Comparison of ENCODE assay signal across 8 mouse cellular contexts in genomic region chr2:121139266-121140017, GRCm38 (mm10). TPM values are rescaled to one million over a fixed set of nuclear protein-coding genes. Genes with fewer than 3 reads are reported as not detected.
DNase-seq lines count a peak whose midpoint lies in the region; ATAC-seq and TF ChIP-seq lines count a peak whose summit lies in the region.

No protein-coding gene starts in this region.

- H3K27ac ChIP-seq in forebrain, embryonic 16.5 days (ENCODE audit: low read length), result peak overlapping the region; percentile 99
- peak overlapping the region; percentile 99 for H3K27ac ChIP-seq in hindbrain, postnatal 0 days
- H3K27ac ChIP-seq in liver, embryonic 11.5 days (ENCODE audit: low read depth, low read length), result peak overlapping the region; percentile 82

- peak; percentile 18 for ATAC-seq in cerebellum, adult (ENCODE audit: insufficient number of reproducible peaks, low FRiP score, low TSS enrichment)
- no peak for ATAC-seq in forebrain, embryonic 16.5 days
- ATAC-seq in hindbrain, postnatal 0 days, result no peak
- ATAC-seq in liver, embryonic 11.5 days (replicated peaks; ENCODE audit: low FRiP score), result no peak; the same call in 1 of the 2 replicates
- ATAC-seq in monocyte, adult 5-6 weeks (replicated peaks; ENCODE audit: insufficient number of reproducible peaks, low FRiP score, low TSS enrichment, poor library complexity, severe bottlenecking), result peak; percentile 32

- peak; percentile 27 to 46 for DNase-seq in right cerebral cortex, postnatal 10 days (ENCODE audit: low spot score in 2 of 2)
- no peak for DNase-seq in right cerebral cortex, postnatal 14 days
- DNase-seq in hindbrain, postnatal 0 days (ENCODE audit: low spot score), result peak; percentile 61
- peak; percentile 34 for DNase-seq in liver, embryonic 11.5 days (ENCODE audit: low spot score)
- DNase-seq in embryo, embryonic 9.5 days (ENCODE audit: extremely low spot score), result no peak

- no peak; the same call in 1 of the 2 replicates for TF ChIP-seq CTCF in hindbrain, postnatal 0 days (IDR thresholded peaks at IDR 0.05; ENCODE audit: low read depth)

- H3K36me3 ChIP-seq in forebrain, embryonic 16.5 days (ENCODE audit: control insufficient read depth, insufficient read depth), result peaks cover 3% of the 10 kb centered on the region; the same call in 1 of the 2 replicates
- no peaks in the 10 kb centered on the region for H3K36me3 ChIP-seq in hindbrain, postnatal 0 days (ENCODE audit: insufficient read depth, low read length)
- peaks cover 14% of the 10 kb centered on the region for H3K36me3 ChIP-seq in liver, embryonic 11.5 days (ENCODE audit: control insufficient read depth, insufficient read depth, low read length)

- H3K27me3 ChIP-seq in forebrain, embryonic 16.5 days (replicated peaks; ENCODE audit: control insufficient read depth, insufficient read depth, low read length), result no peaks in the 10 kb centered on the region
- no peaks in the 10 kb centered on the region for H3K27me3 ChIP-seq in hindbrain, postnatal 0 days (ENCODE audit: insufficient read depth, low read length)
- no peaks in the 10 kb centered on the region for H3K27me3 ChIP-seq in liver, embryonic 11.5 days (replicated peaks; ENCODE audit: control insufficient read depth, insufficient read depth, low read length)

- H3K4me1 ChIP-seq in forebrain, embryonic 16.5 days (replicated peaks; ENCODE audit: control insufficient read depth, insufficient read depth, low read length), result peaks cover 29% of the 10 kb centered on the region
- peaks cover 16% of the 10 kb centered on the region for H3K4me1 ChIP-seq in hindbrain, postnatal 0 days (ENCODE audit: insufficient read depth, low read length)
- peaks cover 20% of the 10 kb centered on the region for H3K4me1 ChIP-seq in liver, embryonic 11.5 days (replicated peaks; ENCODE audit: control insufficient read depth, insufficient read depth, low read length)

- no peaks in the 10 kb centered on the region for H3K9me3 ChIP-seq in forebrain, embryonic 16.5 days (ENCODE audit: control insufficient read depth, low read length)
- no peaks in the 10 kb centered on the region for H3K9me3 ChIP-seq in hindbrain, postnatal 0 days (ENCODE audit: low read length)
- H3K9me3 ChIP-seq in liver, embryonic 11.5 days (ENCODE audit: control insufficient read depth, low read length), result 0 out of 2 replicates have a peak, but pooled peaks cover 2% of the 10 kb centered on the region

- 54% methylated on average over 29 of the region's 29 CpGs for WGBS in forebrain, embryonic 16.5 days
- 33% methylated on average over 29 of the region's 29 CpGs for WGBS in hindbrain, postnatal 0 days
- 52% methylated on average over 29 of the region's 29 CpGs for WGBS in liver, embryonic 11.5 days

- H3K4me2 ChIP-seq in forebrain, embryonic 16.5 days (ENCODE audit: low read length), result peak overlapping the region; percentile 73
- peak overlapping the region; percentile 73 for H3K4me2 ChIP-seq in hindbrain, postnatal 0 days (ENCODE audit: low read depth, low read length)
- peak overlapping the region; percentile 90 for H3K4me2 ChIP-seq in liver, embryonic 11.5 days

- H3K9ac ChIP-seq in forebrain, embryonic 16.5 days (replicated peaks; ENCODE audit: low read depth, low read length), result peak overlapping the region; percentile 90
- peak overlapping the region; percentile 92 for H3K9ac ChIP-seq in hindbrain, postnatal 0 days (replicated peaks; ENCODE audit: low read length)
- peak overlapping the region; percentile 92 for H3K9ac ChIP-seq in liver, embryonic 11.5 days (ENCODE audit: low read depth, low read length)

- H3K4me3 ChIP-seq in forebrain, embryonic 16.5 days (replicated peaks; ENCODE audit: low read length), result peak overlapping the region; percentile 83
- H3K4me3 ChIP-seq in hindbrain, postnatal 0 days (ENCODE audit: low read length), result peak overlapping the region; percentile 77
- H3K4me3 ChIP-seq in liver, embryonic 11.5 days (ENCODE audit: low read depth, low read length), result peak overlapping the region; percentile 78

RNA-seq across cellular contexts. Expression of gene Adal, which starts 0.8 kb away (rescaled TPM):
- polyA plus RNA-seq in forebrain, embryonic 16.5 days (2015; fragmentation: Nextera tagmentation; extraction: Ambion mirVana), result 36.1 and 37.1 TPM in 2 replicates
- 17.6 and 22.4 TPM in 2 replicates for total RNA-seq in hindbrain, postnatal 0 days (2014; rRNA removed)
- polyA plus RNA-seq in hindbrain, postnatal 0 days (2015; fragmentation: Nextera tagmentation; extraction: Ambion mirVana), result 18.0 and 18.4 TPM in 2 replicates
- 17.8 and 18.5 TPM in 2 replicates for polyA plus RNA-seq in liver, embryonic 11.5 days (2014; fragmentation: Nextera tagmentation; extraction: Ambion mirVana)
- 6.5 to 11.1 TPM (median 8.5 TPM) in 3 replicates for total RNA-seq in monocyte, adult 5-6 weeks (2017)

RNA-seq across cellular contexts. Expression of gene Lcmt2, which starts 1.0 kb away (rescaled TPM):
- 23.5 and 23.9 TPM in 2 replicates for polyA plus RNA-seq in forebrain, embryonic 16.5 days (2015; fragmentation: Nextera tagmentation; extraction: Ambion mirVana)
- total RNA-seq in hindbrain, postnatal 0 days (2014; rRNA removed), result 9.6 and 10.1 TPM in 2 replicates
- polyA plus RNA-seq in hindbrain, postnatal 0 days (2015; fragmentation: Nextera tagmentation; extraction: Ambion mirVana), result 11.4 and 14.2 TPM in 2 replicates
- 16.8 and 17.1 TPM in 2 replicates for polyA plus RNA-seq in liver, embryonic 11.5 days (2014; fragmentation: Nextera tagmentation; extraction: Ambion mirVana)
- total RNA-seq in monocyte, adult 5-6 weeks (2017), result 5.1 to 10.4 TPM (median 6.0 TPM) in 3 replicates

RNA-seq across cellular contexts. Expression of gene Tgm7, which starts 29.8 kb away (rescaled TPM):
- polyA plus RNA-seq in forebrain, embryonic 16.5 days (2015; fragmentation: Nextera tagmentation; extraction: Ambion mirVana), result not detected in 2 replicates
- not detected in 2 replicates for total RNA-seq in hindbrain, postnatal 0 days (2014; rRNA removed)
- polyA plus RNA-seq in hindbrain, postnatal 0 days (2015; fragmentation: Nextera tagmentation; extraction: Ambion mirVana), result not detected in 2 replicates
- not detected in 2 replicates for polyA plus RNA-seq in liver, embryonic 11.5 days (2014; fragmentation: Nextera tagmentation; extraction: Ambion mirVana)
- total RNA-seq in monocyte, adult 5-6 weeks (2017), result not detected in 3 replicates

RNA-seq across cellular contexts. Expression of gene Tubgcp4, which starts 31.0 kb away (rescaled TPM):
- 58.9 and 73.8 TPM in 2 replicates for polyA plus RNA-seq in forebrain, embryonic 16.5 days (2015; fragmentation: Nextera tagmentation; extraction: Ambion mirVana)
- 20.2 and 33.6 TPM in 2 replicates for total RNA-seq in hindbrain, postnatal 0 days (2014; rRNA removed)
- polyA plus RNA-seq in hindbrain, postnatal 0 days (2015; fragmentation: Nextera tagmentation; extraction: Ambion mirVana), result 26.1 and 27.6 TPM in 2 replicates
- 50.4 and 51.0 TPM in 2 replicates for polyA plus RNA-seq in liver, embryonic 11.5 days (2014; fragmentation: Nextera tagmentation; extraction: Ambion mirVana)
- 40.1 to 81.9 TPM (median 46.5 TPM) in 3 replicates for total RNA-seq in monocyte, adult 5-6 weeks (2017)

RNA-seq across cellular contexts. Expression of gene Zscan29, which starts 31.5 kb away (rescaled TPM):
- polyA plus RNA-seq in forebrain, embryonic 16.5 days (2015; fragmentation: Nextera tagmentation; extraction: Ambion mirVana), result 9.3 and 11.5 TPM in 2 replicates
- 3.2 and 5.7 TPM in 2 replicates for total RNA-seq in hindbrain, postnatal 0 days (2014; rRNA removed)
- 5.3 and 5.5 TPM in 2 replicates for polyA plus RNA-seq in hindbrain, postnatal 0 days (2015; fragmentation: Nextera tagmentation; extraction: Ambion mirVana)
- polyA plus RNA-seq in liver, embryonic 11.5 days (2014; fragmentation: Nextera tagmentation; extraction: Ambion mirVana), result 7.6 and 8.8 TPM in 2 replicates
- 25.3 to 41.6 TPM (median 34.1 TPM) in 3 replicates for total RNA-seq in monocyte, adult 5-6 weeks (2017)

Comparison
In these comparisons a context has a peak if more than half of its experiments do, and no peak if none do; other contexts are left out.
1. DNase-seq: peak in right cerebral cortex, postnatal 10 days (2 of 2), hindbrain, postnatal 0 days (single experiment) and liver, embryonic 11.5 days (single experiment); none in right cerebral cortex, postnatal 14 days (single experiment) and embryo, embryonic 9.5 days (single experiment).
2. ATAC-seq: peak in cerebellum, adult (single experiment) and monocyte, adult 5-6 weeks (single experiment); none in forebrain, embryonic 16.5 days (single experiment), hindbrain, postnatal 0 days (single experiment) and liver, embryonic 11.5 days (single experiment).
3. Peak in every context shown above with its lines, with median percentiles within 50 percentile points of each other: H3K27ac ChIP-seq, H3K4me2 ChIP-seq, H3K4me3 ChIP-seq and H3K9ac ChIP-seq.